Mouse (Mus musculus) skeletal muscle tissue, adult 2 months (tissue): Measurements from ENCODE around the gene Camta1.
"Not testable (repeated sequence)": the region's sequence is repeated elsewhere in the genome, so short reads cannot be mapped to it uniquely, and the experiment has no call there.

Source experiments
- DNase-seq: peaks from one replicate; pipeline ENCODE4 v3.0.0-alpha.2; 2012; ENCODE audit warnings: low read depth, low spot score

The Camta1 gene

GRCm38 (mm10) chr4:151073108-151073744 is 788.5 kb downstream of the Camta1 start:
- peak; percentile 55 for DNase-seq

- DNase-seq: no peak
Observed at GRCm38 (mm10) chr4:151070962-151071361, 790.7 kb downstream of the Camta1 start.

- DNase-seq: no peak
Observed at GRCm38 (mm10) chr4:151068751-151069150, 792.9 kb downstream of the Camta1 start.

GRCm38 (mm10) chr4:151059566-151059965 is 802.1 kb downstream of the Camta1 start:
- no peak for DNase-seq

DNA sequence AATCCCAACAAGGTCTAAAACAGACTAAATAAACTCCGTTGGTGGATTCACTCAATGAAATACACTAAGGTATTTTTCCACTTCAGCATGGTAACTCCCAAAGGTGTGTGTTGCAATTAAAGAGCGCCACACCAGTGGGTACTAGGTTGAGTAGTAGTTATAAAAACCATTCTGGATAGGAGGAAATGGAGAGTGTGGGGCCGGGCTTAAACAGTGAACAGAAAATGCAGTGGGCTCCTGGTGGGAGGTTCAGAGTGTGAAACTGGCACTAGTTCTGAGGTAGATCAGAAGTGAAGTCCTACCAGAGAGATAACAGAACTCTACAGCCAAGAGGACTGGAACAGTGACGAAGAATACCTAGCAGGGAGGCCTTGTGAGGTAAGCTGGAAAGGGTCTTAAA is 803.0 kb downstream of the Camta1 start:
- DNase-seq: no peak

DNA sequence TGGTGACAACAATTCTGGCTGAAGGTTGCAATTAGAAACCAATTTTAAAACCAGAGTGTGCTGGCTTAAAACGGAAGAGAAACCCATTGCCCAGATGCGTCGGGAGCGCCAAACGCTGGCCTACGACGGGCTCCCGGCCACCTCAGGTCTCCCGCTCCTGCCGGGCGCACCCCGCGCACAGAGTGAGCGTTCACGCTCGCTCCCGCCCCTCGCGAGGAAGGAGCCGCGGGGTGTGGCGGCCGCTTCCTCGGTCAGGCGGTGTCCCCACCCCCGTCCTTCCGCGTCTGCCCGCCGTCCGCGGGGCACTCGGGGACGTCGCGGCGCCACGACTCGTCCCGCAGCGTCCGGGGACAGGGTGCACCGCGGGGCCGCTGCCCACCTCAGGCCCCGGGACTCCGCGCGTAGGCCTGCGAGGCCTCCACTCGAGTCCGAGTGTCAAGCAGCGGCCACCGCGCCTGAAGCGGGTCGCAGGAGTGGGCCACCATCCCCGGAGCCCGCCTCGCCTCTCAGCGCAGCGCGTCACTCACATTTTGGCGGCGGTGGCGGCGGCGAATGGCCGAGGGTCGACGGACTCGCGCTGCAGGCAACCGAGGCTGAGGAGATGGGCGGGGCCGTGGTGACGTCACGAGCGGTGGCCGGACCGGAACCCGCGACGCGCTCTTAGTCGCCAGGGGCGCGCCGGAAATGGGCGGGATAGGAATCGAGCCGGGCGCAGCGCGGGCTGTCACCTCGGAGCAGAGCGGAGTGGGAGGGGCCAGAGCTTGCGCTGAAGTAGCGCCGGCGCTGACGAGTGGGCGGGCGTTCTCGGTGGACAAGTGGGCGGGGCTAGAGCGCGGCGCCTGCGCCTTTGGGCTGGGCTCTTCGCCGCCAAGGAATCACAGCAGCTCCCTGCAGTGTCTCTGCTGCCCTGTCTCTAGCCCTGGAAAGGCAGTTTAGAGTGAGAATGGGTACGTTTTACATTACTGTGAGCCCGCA is 804.0 kb downstream of the Camta1 start, which contains the start of gene Vamp3:
Vamp3 (minus strand) TSS at position 617 of the 975 bp plus-strand sequence.
- DNase-seq: peak; percentile 99

GRCm38 (mm10) chr4:151051162-151051561 is 810.5 kb downstream of the Camta1 start:
- no peak for DNase-seq

GRCm38 (mm10) chr4:151046524-151046923 is 815.2 kb downstream of the Camta1 start:
- DNase-seq: no peak

- peak; percentile 38 for DNase-seq
Observed at GRCm38 (mm10) chr4:151044944-151045570, 816.6 kb downstream of the Camta1 start.

DNA sequence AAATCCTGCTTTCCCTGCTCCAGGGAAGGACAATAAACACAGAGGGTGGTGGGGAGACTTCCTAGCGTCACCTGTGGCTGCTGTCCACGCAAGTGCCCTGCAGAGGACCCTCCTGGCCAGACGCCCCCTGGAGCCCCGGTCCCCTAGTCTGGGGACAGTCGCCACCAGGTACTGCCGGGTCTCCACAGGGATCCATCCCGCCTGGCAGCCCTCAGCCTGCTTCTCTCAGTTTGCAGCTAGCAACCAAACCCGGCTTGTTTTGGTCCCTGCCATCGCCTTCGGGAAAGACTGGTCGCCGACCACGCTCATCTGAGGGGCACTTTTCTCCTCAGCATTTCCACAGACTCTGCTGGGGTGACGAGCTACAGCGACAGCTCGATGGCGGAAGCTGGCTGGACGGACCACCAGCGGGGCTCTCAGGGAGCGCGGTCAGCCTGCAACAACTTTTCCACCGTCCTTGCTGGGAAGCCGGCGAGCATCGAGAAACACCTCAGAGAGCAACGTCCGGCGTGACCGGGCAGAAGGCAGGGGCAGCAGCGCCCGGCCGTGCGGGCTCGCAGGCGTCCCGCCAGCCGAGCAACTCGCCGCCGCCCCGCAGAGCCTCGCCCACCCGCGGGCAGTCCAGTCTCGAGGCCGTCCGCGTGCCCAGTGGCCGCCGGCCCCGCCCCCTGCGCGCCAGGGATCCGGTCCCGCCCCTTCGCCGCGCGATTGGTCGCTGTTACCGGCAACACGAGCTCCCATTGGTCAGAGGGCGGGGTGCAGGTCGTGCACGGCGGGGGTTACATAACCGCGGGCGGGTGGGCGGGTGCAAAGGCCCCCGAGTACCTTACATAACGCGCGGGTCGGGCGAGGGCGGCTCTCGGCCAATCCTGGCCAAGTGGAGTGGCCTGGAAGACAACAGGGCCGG is 817.4 kb downstream of the Camta1 start, which contains the start of gene Per3:
Per3 (minus strand) TSS at position 629 of the 907 bp plus-strand sequence.
- peak; percentile 99 for DNase-seq

GRCm38 (mm10) chr4:151043281-151043680 is 818.4 kb downstream of the Camta1 start:
- DNase-seq: peak; percentile 65

- DNase-seq: no peak
Observed at GRCm38 (mm10) chr4:151041506-151041905, 820.2 kb downstream of the Camta1 start.

DNA sequence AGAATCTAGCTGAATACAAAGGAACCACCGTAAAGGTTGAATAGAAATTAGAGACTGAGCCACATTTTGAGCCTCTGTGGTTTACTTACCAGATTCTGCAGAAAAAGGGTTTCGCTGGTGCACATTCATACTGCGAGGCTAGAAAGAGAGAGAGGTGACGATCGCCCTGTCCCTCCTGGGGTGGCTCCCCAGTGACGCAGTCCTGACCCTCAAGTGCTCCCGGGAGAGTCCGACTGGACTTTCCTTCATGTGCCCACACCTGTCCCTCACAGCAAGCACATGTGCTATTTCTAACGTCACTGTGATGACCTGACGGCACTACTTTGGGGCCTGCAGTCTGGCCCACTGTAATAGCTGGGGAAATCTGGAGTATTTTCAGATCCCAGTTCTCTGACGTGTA is 823.9 kb downstream of the Camta1 start:
- no peak for DNase-seq

DNA sequence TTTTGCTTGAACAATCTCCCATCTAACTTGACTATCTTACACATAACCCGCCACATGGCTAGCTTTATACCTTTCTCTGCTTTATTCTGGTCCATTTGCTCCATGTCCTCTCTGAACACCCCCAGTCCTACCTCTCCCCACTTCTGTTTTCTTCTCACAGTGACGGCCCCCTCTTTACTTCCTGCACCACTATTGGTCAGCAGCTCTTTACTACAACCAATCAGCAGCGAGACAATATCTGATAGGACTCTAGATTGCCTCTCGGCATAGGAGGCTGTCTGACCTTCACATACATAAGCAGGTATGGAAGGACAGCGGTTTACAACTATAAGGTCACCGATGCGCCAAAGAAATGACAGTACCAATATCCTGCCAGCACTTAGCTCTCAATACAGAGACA is 825.2 kb downstream of the Camta1 start:
- DNase-seq: no peak

GRCm38 (mm10) chr4:151027001-151027400 is 834.7 kb downstream of the Camta1 start:
- DNase-seq: no peak

DNA sequence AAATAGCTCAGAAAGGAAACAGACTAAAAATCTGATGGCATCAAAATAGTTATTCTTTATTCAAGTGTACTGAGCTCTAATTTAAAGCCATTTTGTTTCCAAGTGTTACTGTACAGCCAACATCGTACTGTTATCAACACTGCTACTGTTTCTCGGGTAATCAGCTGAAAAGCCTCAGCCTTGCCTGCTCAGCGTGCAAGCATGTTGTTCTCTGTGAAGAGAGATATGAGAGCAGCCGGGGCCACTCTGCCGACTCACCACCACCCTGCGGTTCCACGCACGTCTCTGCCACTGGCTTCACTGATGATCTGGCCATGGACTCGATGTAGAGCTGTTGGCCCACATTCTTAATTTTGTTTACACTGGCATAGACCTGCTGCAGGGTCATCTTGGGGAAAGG is 837.5 kb downstream of the Camta1 start:
- DNase-seq: no peak

GRCm38 (mm10) chr4:151017356-151017755 is 844.3 kb downstream of the Camta1 start:
- not testable (repeated sequence) for DNase-seq

GRCm38 (mm10) chr4:151015946-151016345 is 845.7 kb downstream of the Camta1 start:
- no peak for DNase-seq

DNA sequence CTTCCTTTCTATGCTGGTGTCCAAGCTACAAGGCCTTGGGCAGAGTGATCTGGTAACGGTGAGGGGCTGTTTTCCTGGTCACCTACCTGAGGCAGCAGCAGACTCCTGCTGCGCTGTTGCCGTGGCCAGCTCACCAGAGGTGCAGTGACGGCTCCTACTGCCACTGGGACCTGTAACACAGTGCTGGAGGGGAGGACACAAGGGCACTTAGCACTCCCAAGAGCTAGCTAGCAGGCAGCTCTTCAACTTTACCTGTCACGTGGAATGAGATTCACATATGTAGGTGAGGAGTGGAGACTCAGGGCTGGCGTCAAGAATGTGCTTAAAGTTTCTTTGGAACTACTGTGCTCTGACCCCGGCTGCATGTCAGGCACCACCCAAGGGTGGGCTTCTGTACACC is 851.4 kb downstream of the Camta1 start:
- no peak for DNase-seq

GRCm38 (mm10) chr4:151006945-151007344 is 854.7 kb downstream of the Camta1 start:
- no peak for DNase-seq
